Mouse (Mus musculus): Measurements from ENCODE around the gene Rbm6. TPM values are rescaled to one million over a fixed set of nuclear protein-coding genes. Genes with fewer than 3 reads are reported as not detected.

The Rbm6 gene
- polyA plus RNA-seq, 1 experiment from 2014 or later = 108 TPM

GRCm38 (mm10) chr9:107904726-107905125 is 31.7 kb upstream of the Rbm6 start:
- 9% methylated on average over 4 of the region's 4 CpGs for WGBS
- no peak for ATAC-seq (ENCODE audit: insufficient number of reproducible peaks, insufficient read depth, low FRiP score, low TSS enrichment, low read depth)
- Histone ChIP-seq H3K36me3 (peaks cover 20% of the 10 kb centered on the region), H3K4me1 (peaks cover 54% of the 10 kb centered on the region), H3K9me3 (no peaks in the 10 kb centered on the region), H3K9ac (no peak overlapping the region), H3K4me2 (no peak overlapping the region), H3K4me3 (no peak overlapping the region), H3K27me3 (peaks cover 22% of the 10 kb centered on the region), H3K27ac (no peak overlapping the region)

- Histone ChIP-seq H3K4me3 (0 out of 2 replicates have a peak overlapping the region, but pooled peaks have one; percentile 37), H3K27ac (no peak overlapping the region), H3K36me3 (peaks cover 35% of the 10 kb centered on the region), H3K9me3 (no peaks in the 10 kb centered on the region), H3K9ac (peak overlapping the region; percentile 63; the same call in 1 of the 2 replicates), H3K4me2 (peak overlapping the region; percentile 66), H3K4me1 (peaks cover 23% of the 10 kb centered on the region), H3K27me3 (peaks cover 23% of the 10 kb centered on the region)
- WGBS = 17% methylated on average over 17 of the region's 17 CpGs
- ATAC-seq (ENCODE audit: insufficient number of reproducible peaks, insufficient read depth, low FRiP score, low TSS enrichment, low read depth) = no peak
Measured at GRCm38 (mm10) chr9:107901627-107901914, 28.5 kb upstream of the Rbm6 start.

GRCm38 (mm10) chr9:107900840-107901626 is 28.0 kb upstream of the Rbm6 start:
- H3K9me3 ChIP-seq = no peaks in the 10 kb centered on the region
- H3K27ac ChIP-seq = no peak overlapping the region
- H3K36me3 ChIP-seq = peaks cover 35% of the 10 kb centered on the region
- peak overlapping the region; percentile 63 for H3K9ac ChIP-seq
- peak overlapping the region; percentile 37 for H3K4me3 ChIP-seq
- 4% methylated on average over 44 of the region's 44 CpGs for WGBS
- H3K27me3 ChIP-seq = peaks cover 23% of the 10 kb centered on the region
- H3K4me2 ChIP-seq = peak overlapping the region; percentile 66
- peaks cover 17% of the 10 kb centered on the region for H3K4me1 ChIP-seq
- ATAC-seq (ENCODE audit: insufficient number of reproducible peaks, insufficient read depth, low FRiP score, low TSS enrichment, low read depth) = no peak

DNA sequence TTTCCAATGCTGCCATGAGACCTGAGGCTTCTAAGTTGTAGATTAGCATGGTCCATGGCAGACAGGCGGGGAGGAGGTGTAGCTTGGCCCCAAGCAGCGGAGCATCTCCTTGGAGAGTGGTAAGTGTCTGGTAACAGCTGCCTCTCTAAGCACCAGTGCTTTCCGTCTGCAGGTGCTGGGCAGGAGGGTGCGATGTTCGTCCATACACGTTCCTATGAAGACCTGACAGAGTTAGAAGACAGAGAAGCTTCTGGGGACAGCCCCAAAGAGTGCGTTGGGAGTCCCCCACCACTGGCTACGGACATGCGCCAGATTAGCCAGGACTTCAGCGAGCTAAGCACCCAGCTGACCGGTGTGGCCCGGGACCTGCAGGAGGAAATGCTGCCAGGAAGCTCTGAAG is 26.8 kb upstream of the Rbm6 start:
- Histone ChIP-seq H3K27me3 (peaks cover 23% of the 10 kb centered on the region), H3K4me1 (peaks cover 11% of the 10 kb centered on the region), H3K9me3 (no peaks in the 10 kb centered on the region), H3K4me2 (no peak overlapping the region), H3K9ac (no peak overlapping the region), H3K36me3 (peaks cover 35% of the 10 kb centered on the region), H3K27ac (no peak overlapping the region), H3K4me3 (no peak overlapping the region)
- 64% methylated on average over 12 of the region's 12 CpGs for whole genome bisulfite sequencing
- no peak for ATAC-seq (ENCODE audit: insufficient number of reproducible peaks, insufficient read depth, low FRiP score, low TSS enrichment, low read depth)

GRCm38 (mm10) chr9:107898563-107898962 is 25.5 kb upstream of the Rbm6 start:
- H3K4me3 ChIP-seq = no peak overlapping the region
- WGBS = 91% methylated on average over 10 of the region's 10 CpGs
- H3K27me3 ChIP-seq = peaks cover 23% of the 10 kb centered on the region
- peaks cover 11% of the 10 kb centered on the region for H3K4me1 ChIP-seq
- ATAC-seq (ENCODE audit: insufficient number of reproducible peaks, insufficient read depth, low FRiP score, low TSS enrichment, low read depth) = no peak
- H3K9me3 ChIP-seq = no peaks in the 10 kb centered on the region
- H3K9ac ChIP-seq = no peak overlapping the region
- H3K4me2 ChIP-seq = no peak overlapping the region
- H3K27ac ChIP-seq = no peak overlapping the region
- H3K36me3 ChIP-seq = peaks cover 35% of the 10 kb centered on the region

DNA sequence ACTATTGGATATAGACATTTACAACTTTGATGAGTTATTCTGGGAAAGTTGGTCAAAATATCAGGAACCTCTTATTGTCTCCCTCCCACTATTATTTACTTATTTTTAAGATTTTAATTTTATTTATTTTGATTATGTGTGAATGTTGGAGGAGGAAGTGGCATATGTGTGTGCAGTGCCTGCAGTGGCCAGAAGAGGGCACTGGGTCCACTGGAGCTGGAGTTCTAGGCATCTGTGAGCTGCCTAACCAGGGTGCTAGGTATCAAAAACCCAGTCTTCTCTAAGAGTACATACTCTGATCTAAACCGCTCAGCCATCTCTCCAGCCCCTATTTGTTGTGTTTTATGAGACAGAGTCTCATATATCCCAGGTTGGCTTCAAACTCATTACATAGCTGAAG is 18.0 kb upstream of the Rbm6 start:
- WGBS = 90% methylated on average over 1 of the region's 1 CpGs
- Histone ChIP-seq H3K36me3 (0 out of 2 replicates have a peak, but pooled peaks cover 3% of the 10 kb centered on the region), H3K4me3 (no peak overlapping the region), H3K9me3 (no peaks in the 10 kb centered on the region), H3K4me1 (peaks cover 16% of the 10 kb centered on the region), H3K4me2 (no peak overlapping the region), H3K9ac (no peak overlapping the region), H3K27me3 (peaks cover 9% of the 10 kb centered on the region; the same call in 1 of the 2 replicates), H3K27ac (no peak overlapping the region)
- no peak for ATAC-seq (ENCODE audit: insufficient number of reproducible peaks, insufficient read depth, low FRiP score, low TSS enrichment, low read depth)

DNA sequence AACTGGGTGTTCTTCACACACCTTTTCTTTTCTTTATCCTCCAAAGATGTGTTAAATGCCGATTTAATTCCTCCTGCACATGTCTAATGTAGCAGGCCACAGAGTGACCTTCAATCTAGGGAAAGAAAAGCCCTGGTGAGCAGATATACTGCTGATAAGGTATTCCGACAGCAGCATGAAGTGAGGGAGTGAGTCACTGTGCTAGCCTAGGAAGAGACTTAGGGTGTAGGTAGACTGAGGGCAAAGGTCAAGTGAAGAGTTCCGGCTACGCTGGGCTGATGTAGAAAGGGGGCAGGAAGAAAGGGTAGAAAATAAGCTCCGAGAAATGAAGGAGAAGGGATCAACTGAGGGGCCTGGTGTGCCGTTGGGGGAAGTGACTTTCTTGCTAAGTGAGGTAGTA is 17.2 kb upstream of the Rbm6 start:
- 78% methylated on average over 6 of the region's 6 CpGs for WGBS

GRCm38 (mm10) chr9:107888267-107888850 is 15.3 kb upstream of the Rbm6 start:
- Histone ChIP-seq H3K4me3 (peak overlapping the region; percentile 75), H3K27me3 (peaks cover 10% of the 10 kb centered on the region; the same call in 1 of the 2 replicates), H3K9me3 (no peaks in the 10 kb centered on the region), H3K9ac (peak overlapping the region; percentile 82), H3K27ac (peak overlapping the region; percentile 48; the same call in 1 of the 2 replicates), H3K36me3 (0 out of 2 replicates have a peak, but pooled peaks cover 3% of the 10 kb centered on the region), H3K4me1 (peaks cover 16% of the 10 kb centered on the region), H3K4me2 (peak overlapping the region; percentile 81)
- ATAC-seq (ENCODE audit: insufficient number of reproducible peaks, insufficient read depth, low FRiP score, low TSS enrichment, low read depth) = 0 out of 2 replicates have a peak, but pooled peaks have one; percentile 57
- WGBS = 0% methylated on average over 18 of the region's 18 CpGs

More for the DNA sequence above, 17.2 kb upstream of the Rbm6 start:
- Histone ChIP-seq H3K4me2 (no peak overlapping the region), H3K36me3 (0 out of 2 replicates have a peak, but pooled peaks cover 3% of the 10 kb centered on the region), H3K4me3 (no peak overlapping the region), H3K4me1 (peaks cover 16% of the 10 kb centered on the region), H3K27ac (no peak overlapping the region), H3K27me3 (peaks cover 10% of the 10 kb centered on the region; the same call in 1 of the 2 replicates), H3K9ac (no peak overlapping the region), H3K9me3 (no peaks in the 10 kb centered on the region)
- no peak for ATAC-seq (ENCODE audit: insufficient number of reproducible peaks, insufficient read depth, low FRiP score, low TSS enrichment, low read depth)

GRCm38 (mm10) chr9:107887804-107888266 is 14.8 kb upstream of the Rbm6 start, which contains the start of gene Mon1a:
Mon1a (plus strand) TSS chr9:107888151.
- WGBS = under 1% methylated on average over 28 of the region's 28 CpGs
- Histone ChIP-seq H3K4me1 (peaks cover 16% of the 10 kb centered on the region), H3K9me3 (no peaks in the 10 kb centered on the region), H3K9ac (peak within 1 kb of the TSS; percentile 82), H3K27ac (peak within 1 kb of the TSS; percentile 48; the same call in 1 of the 2 replicates), H3K36me3 (0 out of 2 replicates have a peak, but pooled peaks cover 3% of the 10 kb centered on the region), H3K4me2 (peak within 1 kb of the TSS; percentile 81), H3K27me3 (peaks cover 10% of the 10 kb centered on the region; the same call in 1 of the 2 replicates), H3K4me3 (peak within 1 kb of the TSS; percentile 75)
- peak; percentile 91 for ATAC-seq (ENCODE audit: insufficient number of reproducible peaks, insufficient read depth, low FRiP score, low TSS enrichment, low read depth)

DNA sequence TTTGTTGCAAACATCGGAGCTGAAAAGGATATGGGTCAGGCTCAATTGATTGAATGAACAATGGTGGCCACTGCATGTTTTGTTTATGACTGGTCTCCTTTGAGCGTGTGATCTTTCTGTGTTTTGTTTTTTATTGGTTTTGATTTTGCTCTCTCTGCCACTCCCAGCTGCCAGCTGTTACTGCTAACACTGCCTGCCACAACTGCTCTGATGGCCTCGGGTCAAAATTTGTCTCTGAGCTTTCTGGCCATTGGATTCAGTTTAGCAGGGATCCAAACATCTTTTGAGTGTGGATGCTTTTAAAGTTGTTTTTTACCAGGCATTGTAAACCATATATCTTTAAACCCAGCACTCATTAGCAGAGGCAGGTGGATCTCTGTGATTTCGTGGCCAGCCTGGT is 7.4 kb upstream of the Rbm6 start:
- no peak overlapping the region for H3K4me3 ChIP-seq
- ATAC-seq (ENCODE audit: insufficient number of reproducible peaks, insufficient read depth, low FRiP score, low TSS enrichment, low read depth) = no peak
- 65% methylated on average over 4 of the region's 4 CpGs for WGBS
- H3K36me3 ChIP-seq = no peaks in the 10 kb centered on the region
- H3K4me2 ChIP-seq = no peak overlapping the region
- H3K27ac ChIP-seq = no peak overlapping the region
- H3K4me1 ChIP-seq = no peaks in the 10 kb centered on the region
- H3K9me3 ChIP-seq = no peaks in the 10 kb centered on the region
- peak overlapping the region; percentile 36; the same call in 1 of the 2 replicates for H3K9ac ChIP-seq
- peaks cover 2% of the 10 kb centered on the region; the same call in 1 of the 2 replicates for H3K27me3 ChIP-seq

GRCm38 (mm10) chr9:107872350-107873098 is 513 bp downstream of the Rbm6 start:
- Histone ChIP-seq H3K27ac (peak overlapping the region; percentile 95), H3K36me3 (peaks cover 12% of the 10 kb centered on the region), H3K4me2 (peak overlapping the region; percentile 77), H3K4me1 (peaks cover 12% of the 10 kb centered on the region), H3K9me3 (no peaks in the 10 kb centered on the region), H3K27me3 (no peaks in the 10 kb centered on the region), H3K4me3 (peak overlapping the region; percentile 97), H3K9ac (peak overlapping the region; percentile 99)
- WGBS = under 1% methylated on average over 79 of the region's 80 CpGs
- ATAC-seq (ENCODE audit: insufficient number of reproducible peaks, insufficient read depth, low FRiP score, low TSS enrichment, low read depth) = peak; percentile 99

Data from embryonic facial prominence, embryonic 13.5 days (tissue).